Mouse (Mus musculus): ENCODE measurements around the gene Fgd3.

Fgd3 gene

GRCm38 (mm10) chr13:49247740-49248466 is 72.2 kb downstream of the Fgd3 start:
- DNase-seq = peak; percentile 73

DNA sequence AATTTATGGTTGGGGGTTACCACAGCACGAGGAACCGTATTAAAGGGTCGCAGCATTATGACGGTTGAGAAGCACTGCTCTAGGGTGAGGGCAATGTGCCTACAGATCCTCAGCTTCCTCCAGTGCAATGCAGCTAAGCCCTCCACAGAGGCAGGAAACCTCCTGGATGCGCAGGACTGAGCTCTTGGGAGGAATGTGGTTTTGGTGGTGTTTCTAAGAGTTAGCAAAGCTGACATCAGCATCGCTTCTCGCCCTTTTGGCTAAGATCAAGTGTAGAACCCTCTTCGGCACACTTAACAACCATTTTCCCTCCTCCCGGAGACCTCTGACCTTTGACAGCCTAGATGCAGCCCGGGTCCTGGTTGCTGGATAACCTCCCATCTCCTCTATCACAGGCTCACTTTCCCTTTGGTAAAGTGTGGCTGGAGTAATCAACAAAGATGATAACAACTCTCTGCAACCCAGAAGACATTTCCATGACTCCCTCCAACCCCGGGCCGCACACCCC is 72.8 kb downstream of the Fgd3 start:
- DNase-seq = peak; percentile 47

- peak; percentile 51 for DNase-seq
Measured at GRCm38 (mm10) chr13:49246626-49247025, 73.5 kb downstream of the Fgd3 start.

- DNase-seq = peak; percentile 69
Measured at GRCm38 (mm10) chr13:49246011-49246410, 74.1 kb downstream of the Fgd3 start.

DNA sequence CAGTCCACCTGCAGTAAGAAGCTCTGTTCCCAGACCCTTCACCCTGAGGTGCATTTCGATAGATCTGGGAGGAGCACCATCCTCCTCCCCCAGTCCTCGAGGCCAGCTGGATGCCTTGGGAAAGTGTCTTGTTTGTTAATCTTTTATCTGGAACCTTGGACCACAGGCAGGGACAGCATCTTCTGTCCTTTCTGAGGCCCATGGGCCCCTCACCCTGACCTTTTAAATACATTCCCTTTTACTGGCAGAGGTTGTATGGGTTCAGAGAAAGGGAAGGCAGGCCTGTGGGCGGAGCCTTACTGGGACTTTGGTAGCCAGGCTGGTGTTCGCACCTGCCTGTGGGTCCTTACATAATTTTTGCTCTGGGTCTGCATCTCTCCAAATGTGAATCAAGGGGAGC is 74.9 kb downstream of the Fgd3 start:
- DNase-seq = peak; percentile 77

GRCm38 (mm10) chr13:49243492-49243891 is 76.6 kb downstream of the Fgd3 start:
- DNase-seq = no peak

- no peak for DNase-seq
Measured at GRCm38 (mm10) chr13:49242321-49243065, 77.6 kb downstream of the Fgd3 start.

DNA sequence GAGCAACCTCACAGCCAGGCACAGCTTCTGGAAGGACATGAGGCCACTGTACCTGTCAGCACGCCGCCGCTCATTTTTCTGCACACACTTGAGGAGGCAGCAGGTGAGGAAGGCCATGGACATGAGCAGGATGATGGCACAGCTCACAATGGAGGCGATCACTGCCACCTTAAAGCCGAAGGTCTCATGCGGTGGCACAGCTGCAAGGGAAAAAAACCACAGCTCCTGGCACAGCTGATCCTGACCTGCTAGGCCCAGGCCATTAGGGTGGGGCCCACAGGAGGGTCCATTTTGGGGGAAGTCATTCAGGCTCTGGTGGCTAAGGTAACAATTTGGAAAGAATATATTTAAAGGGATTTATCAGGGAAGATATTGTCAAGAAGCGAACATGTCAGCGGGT is 81.4 kb downstream of the Fgd3 start:
- no peak for DNase-seq

DNA sequence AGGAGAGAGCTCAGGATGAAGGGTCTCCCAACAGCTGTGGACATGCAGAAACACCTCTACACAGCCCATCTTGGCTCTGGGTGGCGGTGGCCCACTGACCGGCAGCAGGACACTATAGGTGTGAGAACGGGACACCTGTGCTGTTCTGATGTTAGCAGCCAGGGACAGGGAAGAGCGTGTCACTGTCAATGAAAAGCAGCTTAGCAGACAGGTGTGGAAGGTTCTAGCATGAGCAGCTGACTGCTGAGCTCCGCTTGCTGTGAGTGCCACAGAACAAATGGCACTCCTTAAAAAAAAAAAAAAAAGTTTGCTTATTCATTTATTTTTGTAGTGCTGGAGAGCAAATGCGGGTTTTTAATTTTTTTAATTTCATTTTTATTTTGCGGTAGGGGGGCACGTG is 82.5 kb downstream of the Fgd3 start:
- DNase-seq = no peak

- DNase-seq = no peak
Measured at GRCm38 (mm10) chr13:49234711-49235110, 85.4 kb downstream of the Fgd3 start.

GRCm38 (mm10) chr13:49233792-49234572 is 86.1 kb downstream of the Fgd3 start:
- peak; percentile 63 for DNase-seq

DNA sequence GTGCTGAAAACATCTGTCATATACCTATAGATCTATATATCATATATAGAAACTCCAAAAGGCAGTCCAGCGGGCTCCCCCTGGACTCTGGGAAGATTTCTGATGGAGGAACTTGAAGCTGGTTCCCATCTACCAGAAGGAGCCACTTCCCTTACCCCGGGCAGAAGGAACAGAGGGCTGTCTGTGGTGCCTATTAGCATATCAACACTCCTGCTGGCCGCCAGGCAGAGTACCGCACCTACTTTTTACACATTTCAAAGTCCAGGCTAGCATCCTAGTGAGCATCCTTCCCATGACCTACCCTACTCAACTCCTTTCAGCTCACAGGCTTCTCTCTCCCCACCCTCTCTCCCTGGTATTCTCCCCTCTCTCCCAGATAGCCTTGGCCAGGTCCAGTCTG is 94.5 kb downstream of the Fgd3 start:
- DNase-seq = no peak

DNA sequence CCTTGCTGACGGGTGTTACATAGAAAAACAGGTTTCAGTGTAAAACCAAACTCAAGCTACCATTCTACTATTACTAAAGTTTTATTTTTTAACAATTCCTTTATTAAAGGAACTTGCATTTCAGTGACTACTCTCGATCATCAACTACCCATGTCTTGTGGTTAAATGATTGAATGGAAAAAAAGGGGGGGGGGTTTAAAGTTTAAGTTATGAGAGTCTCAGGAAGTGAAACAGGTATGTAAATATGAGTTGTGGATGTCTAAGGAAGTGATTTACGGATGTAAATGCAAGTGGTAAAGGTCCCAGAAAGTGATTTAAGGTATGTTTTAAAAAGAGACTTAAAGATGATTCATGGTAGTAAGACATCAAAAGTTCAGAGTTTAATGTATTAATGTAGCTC is 95.0 kb downstream of the Fgd3 start:
- no peak for DNase-seq

DNA sequence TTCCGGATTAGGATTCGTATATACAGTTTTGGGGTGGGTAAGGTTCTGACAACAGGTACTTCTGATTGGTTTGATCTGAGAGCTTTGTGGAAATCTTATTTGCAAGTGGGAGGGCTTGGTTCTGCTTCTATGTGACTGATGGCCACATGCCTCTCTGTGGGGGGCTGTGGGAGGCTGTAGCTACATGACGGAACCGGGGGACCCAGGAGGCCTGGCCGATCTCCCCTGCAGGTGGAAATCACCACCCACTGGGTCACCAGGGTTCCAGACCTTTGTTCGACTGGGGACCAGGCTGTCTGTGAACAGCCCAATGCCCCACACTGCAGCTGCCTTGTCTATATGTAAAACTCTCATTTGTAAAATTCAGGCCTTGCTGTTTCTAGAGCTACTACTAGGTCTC is 95.4 kb downstream of the Fgd3 start:
- DNase-seq = no peak

- peak; percentile 61 for DNase-seq
Measured at GRCm38 (mm10) chr13:49224314-49224713, 95.8 kb downstream of the Fgd3 start.

DNA sequence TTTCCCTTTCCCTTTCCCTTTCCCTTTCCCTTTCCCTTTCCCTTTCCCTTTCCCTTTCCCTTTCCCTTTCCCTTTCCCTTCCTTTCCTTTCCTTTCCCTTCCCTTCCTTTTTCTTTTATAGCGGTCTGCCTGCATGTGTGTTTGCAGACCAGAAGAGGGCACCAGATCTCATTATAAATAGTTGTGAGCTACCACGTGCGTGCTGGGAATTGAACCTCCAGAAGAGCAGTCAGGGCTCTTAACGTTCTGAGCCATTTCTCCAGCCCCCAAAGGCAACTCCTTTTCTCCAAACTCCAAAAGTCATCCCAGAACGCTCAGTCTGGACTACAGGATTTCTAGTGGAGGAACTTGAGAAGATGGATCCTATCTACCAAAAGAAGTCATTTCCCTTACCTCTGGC is 99.2 kb downstream of the Fgd3 start:
- DNase-seq = no peak

- DNase-seq = no peak
Measured at GRCm38 (mm10) chr13:49219367-49219766, 100.7 kb downstream of the Fgd3 start.

- DNase-seq = no peak
Measured at GRCm38 (mm10) chr13:49218651-49219050, 101.5 kb downstream of the Fgd3 start.

DNA sequence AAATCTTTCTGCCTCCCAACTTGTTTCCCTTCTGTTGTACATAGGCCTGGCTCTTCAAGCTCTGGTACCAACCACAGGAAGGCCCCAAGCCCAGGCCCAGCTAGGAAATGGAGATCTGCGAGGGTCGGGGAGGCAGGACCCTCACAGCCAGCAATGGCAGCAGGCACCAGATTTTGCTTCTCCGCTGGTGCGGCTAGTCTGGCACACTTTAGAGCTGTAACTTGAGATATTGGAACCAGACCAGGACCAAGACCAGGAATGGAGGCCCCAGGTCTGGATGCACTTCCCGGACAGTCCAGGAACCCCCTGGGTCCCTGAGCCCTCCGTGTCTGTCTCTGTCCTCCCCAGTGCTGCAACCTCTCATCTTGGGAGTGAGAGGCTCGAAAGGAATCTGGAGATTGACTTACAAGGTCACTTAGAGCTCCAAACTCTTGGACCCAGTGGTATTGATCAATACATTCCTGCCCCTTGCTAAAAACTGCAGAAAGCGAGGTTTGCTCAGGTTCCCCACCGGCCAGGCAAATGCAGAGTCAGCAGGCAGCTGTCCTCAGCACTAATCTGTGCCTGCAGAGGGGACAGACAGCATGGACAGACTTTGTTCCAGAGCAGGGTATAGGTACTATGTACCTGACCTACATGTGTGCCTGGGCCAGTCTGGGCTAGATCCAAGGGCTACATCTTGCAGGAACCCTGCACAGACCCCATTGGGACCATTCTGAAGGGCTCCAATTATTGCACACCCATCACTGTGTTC is 103.1 kb downstream of the Fgd3 start:
- DNase-seq = no peak

GRCm38 (mm10) chr13:49216220-49216552 is 103.9 kb downstream of the Fgd3 start:
- no peak for DNase-seq

- peak; percentile 97 for DNase-seq
Measured at GRCm38 (mm10) chr13:49215504-49216219, 104.4 kb downstream of the Fgd3 start, which contains the start of gene Card19. TSS of gene Card19 (minus strand) at chr13:49216037.

- no peak for DNase-seq
Measured at GRCm38 (mm10) chr13:49215128-49215503, 105.0 kb downstream of the Fgd3 start.

Measured in kidney, adult 18-20 months (tissue).